Mouse (Mus musculus) leukemia stem cell, adult 10-12 weeks (primary cell): Measurements from ENCODE around the gene 4933403O08Rik. TPM values are rescaled to one million over a fixed set of nuclear protein-coding genes. Genes with fewer than 3 reads are reported as not detected.

ENCODE experiments used
- polyA plus RNA-seq: library from polyadenylated mRNA; stranded (reverse); fragments of >175 nt; gene quantifications from 2 replicates; pipeline ENCODE4 v1.2.3, GENCODE M21; 2012; ENCODE audit warnings: low replicate concordance

4933403O08Rik gene
- not detected in 2 replicates for polyA plus RNA-seq

DNA sequence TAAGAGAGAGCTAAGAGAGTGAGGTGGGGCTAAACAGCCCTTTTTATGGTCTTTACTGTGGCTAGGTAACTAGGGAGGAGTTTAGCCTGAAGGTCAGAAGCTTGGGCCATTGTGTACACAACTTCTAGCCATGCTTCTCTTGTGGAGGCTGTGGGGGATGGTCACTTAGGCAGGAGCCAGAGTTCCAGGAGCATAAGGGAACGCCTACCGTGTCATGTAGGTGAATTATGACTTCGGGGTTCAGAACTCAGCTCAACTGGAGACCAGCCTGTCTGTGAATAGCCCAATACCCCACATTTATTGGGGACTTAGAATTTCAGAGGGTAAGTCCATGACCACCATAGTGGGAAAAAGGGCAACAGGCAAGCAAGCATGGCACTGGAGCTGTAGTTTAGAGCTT lies at the start of gene 4933403O08Rik:
TSS of gene 4933403O08Rik (plus strand) at position 301 of the 400 bp plus-strand sequence.

Other genes starting within 250 kb of the 4933403O08Rik start
- gene Tex16, start 228.0 kb upstream of the 4933403O08Rik start, polyA plus RNA-seq, result not detected in 2 replicates
- gene Apool, start 72.3 kb downstream of the 4933403O08Rik start, polyA plus RNA-seq, result 0.51 TPM in 1 of 2 replicates, not detected in the other
- not detected in 2 replicates for gene Satl1, start 167.7 kb downstream of the 4933403O08Rik start, polyA plus RNA-seq